Mouse (Mus musculus): Measurements from ENCODE around the gene Prrt3. TPM values are rescaled to one million over a fixed set of nuclear protein-coding genes. Genes with fewer than 3 reads are reported as not detected.

Gene Prrt3
- polyA plus RNA-seq, 1 experiment from 2014 or later: 0.77 TPM

- ATAC-seq (ENCODE audit: low FRiP score) (peak; percentile 58; the same call in 1 of the 2 replicates), DNase-seq (ENCODE audit: low spot score) (peak; percentile 84)
- H3K4me2 ChIP-seq (replicated peaks; ENCODE audit: low read depth, low read length): peak overlapping the region; percentile 48
- H3K9me3 ChIP-seq (ENCODE audit: control insufficient read depth, low read length): no peaks in the 10 kb centered on the region
- peaks cover 19% of the 10 kb centered on the region for H3K27me3 ChIP-seq (ENCODE audit: control insufficient read depth, insufficient read depth, low read length)
- H3K4me1 ChIP-seq (replicated peaks; ENCODE audit: control insufficient read depth, insufficient read depth, low read length): no peaks in the 10 kb centered on the region
- peak overlapping the region; percentile 18 for H3K4me3 ChIP-seq (ENCODE audit: low read depth, low read length)
- peak overlapping the region; percentile 21; the same call in 1 of the 2 replicates for H3K9ac ChIP-seq (ENCODE audit: low read depth, low read length)
- H3K36me3 ChIP-seq (ENCODE audit: control insufficient read depth, insufficient read depth, low read length): no peaks in the 10 kb centered on the region
- 10% methylated on average over 9 of the region's 9 CpGs for WGBS
- H3K27ac ChIP-seq (ENCODE audit: low read depth, low read length): no peak overlapping the region
Observed at GRCm38 (mm10) chr6:113469021-113469420, 32.7 kb downstream of the Prrt3 start.

- H3K27me3 ChIP-seq (ENCODE audit: control insufficient read depth, insufficient read depth, low read length): peaks cover 19% of the 10 kb centered on the region
- no peaks in the 10 kb centered on the region for H3K9me3 ChIP-seq (ENCODE audit: control insufficient read depth, low read length)
- ATAC-seq (ENCODE audit: low FRiP score) (no peak; the same call in 1 of the 2 replicates), DNase-seq (ENCODE audit: low spot score) (no peak)
- H3K4me1 ChIP-seq (replicated peaks; ENCODE audit: control insufficient read depth, insufficient read depth, low read length): no peaks in the 10 kb centered on the region
- H3K27ac ChIP-seq (ENCODE audit: low read depth, low read length): no peak overlapping the region
- no peaks in the 10 kb centered on the region for H3K36me3 ChIP-seq (ENCODE audit: control insufficient read depth, insufficient read depth, low read length)
- H3K9ac ChIP-seq (ENCODE audit: low read depth, low read length): no peak overlapping the region
- H3K4me3 ChIP-seq (ENCODE audit: low read depth, low read length): no peak overlapping the region
- WGBS: 62% methylated on average over 3 of the region's 3 CpGs
- no peak overlapping the region for H3K4me2 ChIP-seq (replicated peaks; ENCODE audit: low read depth, low read length)
Observed at GRCm38 (mm10) chr6:113468512-113468911, 33.2 kb downstream of the Prrt3 start.

- no peaks in the 10 kb centered on the region for H3K36me3 ChIP-seq (ENCODE audit: control insufficient read depth, insufficient read depth, low read length)
- H3K9ac ChIP-seq (ENCODE audit: low read depth, low read length): no peak overlapping the region
- H3K4me1 ChIP-seq (replicated peaks; ENCODE audit: control insufficient read depth, insufficient read depth, low read length): no peaks in the 10 kb centered on the region
- no peak overlapping the region for H3K4me3 ChIP-seq (ENCODE audit: low read depth, low read length)
- no peak overlapping the region for H3K4me2 ChIP-seq (replicated peaks; ENCODE audit: low read depth, low read length)
- DNase-seq (ENCODE audit: low spot score): peak; percentile 35
- peak; percentile 28; the same call in 1 of the 2 replicates for ATAC-seq (ENCODE audit: low FRiP score)
- WGBS: 49% methylated on average over 5 of the region's 5 CpGs
- peaks cover 15% of the 10 kb centered on the region for H3K27me3 ChIP-seq (ENCODE audit: control insufficient read depth, insufficient read depth, low read length)
- H3K9me3 ChIP-seq (ENCODE audit: control insufficient read depth, low read length): no peaks in the 10 kb centered on the region
- H3K27ac ChIP-seq (ENCODE audit: low read depth, low read length): no peak overlapping the region
Observed at GRCm38 (mm10) chr6:113465602-113466001, 36.1 kb downstream of the Prrt3 start.

GRCm38 (mm10) chr6:113464040-113464439 is 37.7 kb downstream of the Prrt3 start:
- DNase-seq (ENCODE audit: low spot score): no peak
- Histone ChIP-seq H3K27me3 (ENCODE audit: control insufficient read depth, insufficient read depth, low read length) (peaks cover 5% of the 10 kb centered on the region; the same call in 1 of the 2 replicates), H3K4me1 (replicated peaks; ENCODE audit: control insufficient read depth, insufficient read depth, low read length) (no peaks in the 10 kb centered on the region), H3K4me2 (replicated peaks; ENCODE audit: low read depth, low read length) (no peak overlapping the region), H3K9ac (ENCODE audit: low read depth, low read length) (no peak overlapping the region), H3K9me3 (ENCODE audit: control insufficient read depth, low read length) (no peaks in the 10 kb centered on the region), H3K27ac (ENCODE audit: low read depth, low read length) (no peak overlapping the region), H3K4me3 (ENCODE audit: low read depth, low read length) (no peak overlapping the region), H3K36me3 (ENCODE audit: control insufficient read depth, insufficient read depth, low read length) (no peaks in the 10 kb centered on the region)
- ATAC-seq (ENCODE audit: low FRiP score): no peak
- 70% methylated on average over 7 of the region's 7 CpGs for WGBS

- no peak overlapping the region for H3K9ac ChIP-seq (ENCODE audit: low read depth, low read length)
- WGBS: 63% methylated on average over 10 of the region's 10 CpGs
- no peaks in the 10 kb centered on the region for H3K9me3 ChIP-seq (ENCODE audit: control insufficient read depth, low read length)
- no peaks in the 10 kb centered on the region for H3K4me1 ChIP-seq (replicated peaks; ENCODE audit: control insufficient read depth, insufficient read depth, low read length)
- no peak overlapping the region for H3K4me3 ChIP-seq (ENCODE audit: low read depth, low read length)
- H3K27ac ChIP-seq (ENCODE audit: low read depth, low read length): no peak overlapping the region
- H3K4me2 ChIP-seq (replicated peaks; ENCODE audit: low read depth, low read length): no peak overlapping the region
- no peaks in the 10 kb centered on the region for H3K36me3 ChIP-seq (ENCODE audit: control insufficient read depth, insufficient read depth, low read length)
- no peaks in the 10 kb centered on the region for H3K27me3 ChIP-seq (ENCODE audit: control insufficient read depth, insufficient read depth, low read length)
- ATAC-seq (ENCODE audit: low FRiP score): no peak
- DNase-seq (ENCODE audit: low spot score): no peak
Observed at GRCm38 (mm10) chr6:113458635-113459034, 43.1 kb downstream of the Prrt3 start.

GRCm38 (mm10) chr6:113457952-113458534 is 43.7 kb downstream of the Prrt3 start, which contains the start of gene Il17re:
Gene Il17re (plus strand): TSS chr6:113458484.
- H3K4me3 ChIP-seq (ENCODE audit: low read depth, low read length): no peak within 1 kb of the TSS
- H3K27ac ChIP-seq (ENCODE audit: low read depth, low read length): no peak within 1 kb of the TSS
- H3K9ac ChIP-seq (ENCODE audit: low read depth, low read length): no peak within 1 kb of the TSS
- no peaks in the 10 kb centered on the region for H3K9me3 ChIP-seq (ENCODE audit: control insufficient read depth, low read length)
- H3K36me3 ChIP-seq (ENCODE audit: control insufficient read depth, insufficient read depth, low read length): no peaks in the 10 kb centered on the region
- ATAC-seq (ENCODE audit: low FRiP score): no peak
- WGBS: 78% methylated on average over 10 of the region's 10 CpGs
- DNase-seq (ENCODE audit: low spot score): no peak
- no peak within 1 kb of the TSS for H3K4me2 ChIP-seq (replicated peaks; ENCODE audit: low read depth, low read length)
- H3K4me1 ChIP-seq (replicated peaks; ENCODE audit: control insufficient read depth, insufficient read depth, low read length): no peaks in the 10 kb centered on the region
- no peaks in the 10 kb centered on the region for H3K27me3 ChIP-seq (ENCODE audit: control insufficient read depth, insufficient read depth, low read length)

GRCm38 (mm10) chr6:113455007-113455406 is 46.7 kb downstream of the Prrt3 start:
- Histone ChIP-seq H3K27me3 (ENCODE audit: control insufficient read depth, insufficient read depth, low read length) (no peaks in the 10 kb centered on the region), H3K4me2 (replicated peaks; ENCODE audit: low read depth, low read length) (no peak overlapping the region), H3K9me3 (ENCODE audit: control insufficient read depth, low read length) (no peaks in the 10 kb centered on the region), H3K4me1 (replicated peaks; ENCODE audit: control insufficient read depth, insufficient read depth, low read length) (no peaks in the 10 kb centered on the region), H3K9ac (ENCODE audit: low read depth, low read length) (no peak overlapping the region), H3K27ac (ENCODE audit: low read depth, low read length) (no peak overlapping the region), H3K36me3 (ENCODE audit: control insufficient read depth, insufficient read depth, low read length) (no peaks in the 10 kb centered on the region), H3K4me3 (ENCODE audit: low read depth, low read length) (no peak overlapping the region)
- ATAC-seq (ENCODE audit: low FRiP score) (no peak), DNase-seq (ENCODE audit: low spot score) (no peak)
- WGBS: 63% methylated on average over 5 of the region's 5 CpGs

GRCm38 (mm10) chr6:113451839-113452238 is 49.9 kb downstream of the Prrt3 start:
- Histone ChIP-seq H3K4me2 (replicated peaks; ENCODE audit: low read depth, low read length) (no peak overlapping the region), H3K4me1 (replicated peaks; ENCODE audit: control insufficient read depth, insufficient read depth, low read length) (no peaks in the 10 kb centered on the region), H3K27me3 (ENCODE audit: control insufficient read depth, insufficient read depth, low read length) (no peaks in the 10 kb centered on the region), H3K27ac (ENCODE audit: low read depth, low read length) (no peak overlapping the region), H3K36me3 (ENCODE audit: control insufficient read depth, insufficient read depth, low read length) (0 out of 2 replicates have a peak, but pooled peaks cover 2% of the 10 kb centered on the region), H3K9me3 (ENCODE audit: control insufficient read depth, low read length) (no peaks in the 10 kb centered on the region), H3K9ac (ENCODE audit: low read depth, low read length) (no peak overlapping the region), H3K4me3 (ENCODE audit: low read depth, low read length) (no peak overlapping the region)
- ATAC-seq (ENCODE audit: low FRiP score) (no peak), DNase-seq (ENCODE audit: low spot score) (no peak)
- 85% methylated on average over 2 of the region's 2 CpGs for whole genome bisulfite sequencing

GRCm38 (mm10) chr6:113447639-113448038 is 54.1 kb downstream of the Prrt3 start:
- Histone ChIP-seq H3K9me3 (ENCODE audit: control insufficient read depth, low read length) (no peaks in the 10 kb centered on the region), H3K36me3 (ENCODE audit: control insufficient read depth, insufficient read depth, low read length) (0 out of 2 replicates have a peak, but pooled peaks cover 2% of the 10 kb centered on the region), H3K27me3 (ENCODE audit: control insufficient read depth, insufficient read depth, low read length) (no peaks in the 10 kb centered on the region), H3K4me1 (replicated peaks; ENCODE audit: control insufficient read depth, insufficient read depth, low read length) (no peaks in the 10 kb centered on the region), H3K27ac (ENCODE audit: low read depth, low read length) (no peak overlapping the region), H3K4me3 (ENCODE audit: low read depth, low read length) (no peak overlapping the region), H3K4me2 (replicated peaks; ENCODE audit: low read depth, low read length) (no peak overlapping the region), H3K9ac (ENCODE audit: low read depth, low read length) (no peak overlapping the region)
- ATAC-seq (ENCODE audit: low FRiP score): no peak
- no peak for DNase-seq (ENCODE audit: low spot score)
- 89% methylated on average over 4 of the region's 4 CpGs for WGBS
